Mouse (Mus musculus) frontal cortex, postnatal 25 days (tissue): ENCODE results near the gene Serpinb9b.

Source experiments
- DNase-seq, 2 experiments: peaks; one replicate each; pipeline ENCODE4 v3.0.0; 2022; ENCODE audit warnings: low spot score in 2 of 2

The Serpinb9b gene

DNA sequence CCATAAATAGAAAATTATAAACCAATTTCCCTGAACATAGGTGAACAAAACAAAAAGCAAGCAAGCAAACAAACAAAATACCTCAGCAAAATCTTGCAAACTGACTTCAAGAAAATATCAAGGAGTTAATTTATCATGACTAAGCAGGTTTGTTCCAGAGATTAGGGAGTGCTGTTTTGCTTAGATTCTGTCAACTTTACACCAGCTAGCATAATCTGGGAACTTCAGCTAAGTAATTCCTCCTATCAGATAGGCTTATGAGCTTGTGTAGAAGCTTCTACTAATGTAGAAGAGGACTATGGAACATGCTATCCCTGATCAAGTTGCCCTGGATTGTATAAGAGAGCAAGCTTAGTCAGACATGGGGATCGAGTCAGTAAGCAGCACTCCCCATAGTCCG, 20.0 kb downstream of the Serpinb9b start:
- DNase-seq, result no peak

GRCm38 (mm10) chr13:33048187-33048586, 21.0 kb downstream of the Serpinb9b start:
- DNase-seq, result no peak

DNA sequence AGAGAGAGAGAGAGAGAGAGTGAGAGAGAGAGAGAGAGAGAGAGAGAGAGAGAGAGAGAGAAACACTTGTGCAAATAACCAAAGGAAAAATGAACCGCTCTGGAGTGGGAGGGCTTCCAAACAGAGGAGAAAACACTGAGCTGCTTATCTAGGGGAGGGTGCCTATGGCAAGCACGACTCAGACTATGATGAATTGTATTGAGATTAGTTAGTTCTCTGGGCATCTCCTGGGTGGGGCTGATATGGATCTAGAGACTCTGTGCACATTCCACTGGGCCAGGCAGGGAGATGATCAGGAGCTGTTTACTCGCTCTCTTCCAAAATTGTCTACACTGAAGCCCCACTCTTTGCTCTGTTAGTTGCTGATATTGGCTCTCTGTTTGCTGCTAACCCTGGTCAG, 24.5 kb downstream of the Serpinb9b start:
- no peak for DNase-seq

- no peak for DNase-seq
Measured at GRCm38 (mm10) chr13:33063048-33063447, 35.8 kb downstream of the Serpinb9b start.

GRCm38 (mm10) chr13:33067387-33067977, 40.3 kb downstream of the Serpinb9b start:
- no peak for DNase-seq

DNA sequence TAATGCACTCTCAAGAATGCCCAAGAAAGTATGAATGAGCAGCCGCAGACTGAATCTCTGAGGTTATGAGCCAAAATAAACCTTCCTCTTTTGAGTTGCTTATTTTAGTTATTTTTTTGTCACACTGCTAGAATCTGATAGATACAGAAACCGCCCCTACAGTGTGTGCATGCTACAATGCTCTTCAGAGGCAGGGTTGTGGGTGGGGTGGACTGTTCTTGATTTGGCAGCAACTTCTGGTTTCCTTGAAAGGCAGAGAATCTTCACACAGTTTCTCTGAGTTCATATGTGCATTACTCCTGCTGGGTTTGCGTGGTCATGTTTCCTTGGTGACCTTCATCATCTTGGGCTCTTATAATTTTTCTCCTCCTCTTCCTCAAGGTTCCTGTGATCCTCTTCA, 40.9 kb downstream of the Serpinb9b start:
- DNase-seq, result no peak

DNA sequence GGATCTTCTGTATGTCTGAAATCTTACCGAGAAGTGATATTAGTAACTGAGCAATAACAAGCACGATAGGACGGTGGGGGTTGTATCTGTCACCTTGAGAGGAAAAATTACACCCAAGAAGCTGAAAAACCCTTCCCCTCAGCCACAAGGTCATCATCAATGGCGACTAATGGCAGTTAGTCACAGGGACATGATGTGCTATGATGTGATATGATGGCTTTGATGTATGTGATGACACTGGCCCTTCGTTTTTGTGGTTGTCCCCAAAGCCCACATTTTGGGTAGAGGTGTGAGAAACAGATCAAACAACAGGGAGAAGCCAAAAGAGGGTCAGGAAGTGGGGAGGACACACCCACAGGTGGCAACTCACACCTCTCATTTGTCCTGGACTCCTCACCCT, 44.6 kb downstream of the Serpinb9b start:
- no peak for DNase-seq

DNA sequence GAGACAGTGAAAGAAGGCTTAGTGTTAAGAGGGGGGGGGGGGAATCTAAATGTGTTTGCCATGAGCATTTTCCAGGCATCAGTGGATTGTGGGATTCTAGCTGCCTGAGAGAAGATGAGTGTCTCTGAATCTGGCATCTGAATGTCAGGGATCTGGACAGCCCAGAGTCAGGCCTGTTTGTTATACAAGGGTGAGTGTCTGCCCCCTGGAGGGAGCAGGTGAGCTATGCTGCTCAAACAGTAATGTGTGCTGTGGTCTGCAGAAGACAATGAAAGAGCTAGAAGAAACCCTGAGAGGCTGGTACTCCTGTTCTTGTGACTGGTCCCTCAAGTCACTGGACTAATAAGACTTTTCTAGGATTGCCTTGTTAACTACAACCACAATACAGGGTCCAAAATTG, 46.8 kb downstream of the Serpinb9b start:
- no peak for DNase-seq

DNA sequence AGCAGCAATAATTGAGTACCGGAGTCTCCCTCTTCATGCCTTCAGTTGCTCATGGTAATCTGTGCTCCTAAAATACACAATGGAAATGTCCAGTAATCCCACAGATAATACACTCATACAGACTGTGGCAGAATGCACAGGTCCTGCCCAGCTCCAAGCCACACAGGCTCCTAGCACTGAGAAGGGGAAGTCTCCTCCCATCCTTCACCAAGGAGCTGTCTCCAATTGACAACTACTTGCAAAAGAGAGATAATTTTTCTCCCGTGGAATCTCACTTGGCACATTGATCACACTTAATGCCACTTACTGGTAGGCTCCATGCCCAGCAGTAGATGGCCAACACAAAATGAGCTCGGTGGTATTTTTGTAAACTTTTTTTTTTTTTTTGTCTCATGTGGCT, 49.0 kb downstream of the Serpinb9b start:
- no peak for DNase-seq

- DNase-seq, result no peak
Measured at GRCm38 (mm10) chr13:33077026-33077685, 49.9 kb downstream of the Serpinb9b start.

- DNase-seq, result no peak
Measured at GRCm38 (mm10) chr13:33078056-33078705, 51.0 kb downstream of the Serpinb9b start, which contains the start of gene Serpinb1b. Gene Serpinb1b (plus strand): TSS chr13:33078575.

GRCm38 (mm10) chr13:33079391-33079790, 52.2 kb downstream of the Serpinb9b start:
- no peak for DNase-seq

- no peak for DNase-seq
Measured at GRCm38 (mm10) chr13:33080356-33080755, 53.1 kb downstream of the Serpinb9b start.

- no peak for DNase-seq
Measured at GRCm38 (mm10) chr13:33083834-33084233, 56.6 kb downstream of the Serpinb9b start.

GRCm38 (mm10) chr13:33084975-33085694, 57.9 kb downstream of the Serpinb9b start:
- DNase-seq, result no peak

GRCm38 (mm10) chr13:33085695-33086432, 58.6 kb downstream of the Serpinb9b start:
- DNase-seq, result no peak

GRCm38 (mm10) chr13:33089566-33089965, 62.4 kb downstream of the Serpinb9b start:
- no peak for DNase-seq

DNA sequence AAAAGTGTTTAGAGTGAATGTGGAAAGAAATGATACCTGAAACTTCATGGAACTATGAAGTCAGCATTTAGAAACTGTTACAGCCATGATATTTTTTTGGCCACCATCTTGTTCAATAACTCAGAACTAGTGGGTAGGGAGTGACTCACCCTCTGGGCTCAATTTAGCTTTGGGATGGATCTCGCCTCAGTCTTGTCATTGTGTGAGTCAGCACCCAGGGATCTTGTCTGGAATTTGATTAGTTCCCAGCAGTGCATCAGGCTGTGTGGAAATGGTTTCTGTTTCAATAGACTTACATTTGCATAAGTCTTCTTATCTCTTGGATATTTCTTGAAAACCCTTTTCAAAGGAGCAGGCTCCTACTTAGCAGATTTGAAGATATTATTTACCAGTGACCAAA, 63.3 kb downstream of the Serpinb9b start:
- DNase-seq, result no peak

GRCm38 (mm10) chr13:33091306-33091705, 64.1 kb downstream of the Serpinb9b start:
- no peak for DNase-seq
